Mouse (Mus musculus): ENCODE measurements around the gene Ugcg. TPM values are rescaled to one million over a fixed set of nuclear protein-coding genes. Genes with fewer than 3 reads are reported as not detected.

The Ugcg gene
- total and polyA plus RNA-seq, 3 experiments = 30.8 to 45.4 TPM; not detected in 1

DNA sequence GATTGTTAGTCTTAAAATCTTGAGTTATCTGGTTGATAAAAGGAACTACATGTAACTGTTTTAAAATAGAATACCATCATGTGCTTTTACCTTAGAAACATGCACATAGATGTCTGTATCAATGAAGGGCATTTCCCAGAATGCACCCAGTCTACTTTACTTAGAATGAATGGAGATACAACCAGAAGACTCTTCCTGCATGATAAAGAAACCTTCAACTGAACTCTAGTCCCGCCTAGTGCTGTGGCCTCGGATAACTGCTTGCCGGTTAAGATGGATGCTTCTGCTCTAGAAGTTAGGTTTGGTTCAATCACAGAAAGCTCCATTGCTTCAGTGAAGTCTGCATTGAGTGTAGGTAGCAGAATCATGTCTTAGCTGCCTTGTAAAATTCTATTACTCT lies 26.5 kb downstream of the Ugcg start (continued):
- TF ChIP-seq RAD21 (IDR thresholded peaks at IDR 0.05; ENCODE audit: low read depth, low read length) (no peak), MAZ (IDR thresholded peaks at IDR 0.05; ENCODE audit: low read depth, low read length) (no peak), HCFC1 (IDR thresholded peaks at IDR 0.05; ENCODE audit: low read depth, low read length) (no peak), TBP (IDR thresholded peaks at IDR 0.05; ENCODE audit: low read depth, low read length) (no peak), MAX (IDR thresholded peaks at IDR 0.05; ENCODE audit: low read length) (peak; percentile 64; the same call in 1 of the 2 replicates), ELF1 (IDR thresholded peaks at IDR 0.05; ENCODE audit: low read depth, low read length) (no peak), ZMIZ1 (IDR thresholded peaks at IDR 0.05; ENCODE audit: low read depth, low read length) (no peak), NRF1 (IDR thresholded peaks at IDR 0.05; ENCODE audit: insufficient read depth, low read depth, low read length, poor library complexity, severe bottlenecking) (no peak)

DNA sequence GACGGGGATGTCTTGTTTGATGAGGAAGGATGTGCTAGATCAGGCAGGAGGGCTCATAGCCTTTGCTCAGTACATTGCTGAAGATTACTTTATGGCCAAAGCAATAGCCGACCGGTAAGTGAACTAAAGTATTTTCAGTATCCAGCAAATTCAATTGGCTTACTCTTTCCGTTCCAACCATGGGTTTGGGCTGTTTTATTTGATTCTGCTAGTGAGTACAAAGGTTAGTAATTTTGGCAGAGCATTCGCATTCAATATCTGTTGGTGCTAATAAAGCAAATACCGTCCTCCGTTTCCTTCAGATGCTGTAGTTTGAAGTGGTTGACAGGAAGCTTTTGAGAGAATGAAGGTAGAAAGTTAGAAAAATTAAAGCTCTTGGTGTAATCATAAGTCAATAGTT lies 28.0 kb downstream of the Ugcg start:
- TF ChIP-seq POLR2A (IDR thresholded peaks at IDR 0.05; ENCODE audit: control insufficient read depth in 1 of 2, insufficient read depth in 1 of 2, low read depth in 1 of 2, low read length in 2 of 2, poor library complexity in 1 of 2) = no peak
- no peak for TF ChIP-seq MAFK (IDR thresholded peaks at IDR 0.05; ENCODE audit: borderline replicate concordance, low read depth, low read length)
- no peak for TF ChIP-seq MAZ (IDR thresholded peaks at IDR 0.05; ENCODE audit: low read depth, low read length)
- TF ChIP-seq CTCF (IDR thresholded peaks at IDR 0.05 in 2 of 3, conservative IDR thresholded peaks at IDR 0.05 in 1 of 3; ENCODE audit: control insufficient read depth in 1 of 3, insufficient read depth in 1 of 3, low read depth in 2 of 3, low read length in 3 of 3, poor library complexity in 1 of 3, severe bottlenecking in 1 of 3) = no peak
- TF ChIP-seq GATA1 (IDR thresholded peaks at IDR 0.05; ENCODE audit: low read depth, low read length) = no peak
- no peak for TF ChIP-seq JUND (IDR thresholded peaks at IDR 0.05; ENCODE audit: low read depth, low read length)
- no peak for TF ChIP-seq E2F4 (IDR thresholded peaks at IDR 0.05; ENCODE audit: borderline replicate concordance, low read depth, low read length)
- no peak for TF ChIP-seq MYB (IDR thresholded peaks at IDR 0.05; ENCODE audit: low read depth, low read length)
- TF ChIP-seq POLR2AphosphoS5 (IDR thresholded peaks at IDR 0.05; ENCODE audit: borderline replicate concordance, low read depth, low read length) = no peak
- TF ChIP-seq RAD21 (IDR thresholded peaks at IDR 0.05; ENCODE audit: low read depth, low read length) = no peak
- TF ChIP-seq ZMIZ1 (IDR thresholded peaks at IDR 0.05; ENCODE audit: low read depth, low read length) = no peak
- no peak for DNase-seq (ENCODE audit: low read depth, low spot score)

GRCm38 (mm10) chr4:59218154-59218553 lies 29.1 kb downstream of the Ugcg start:
- Histone ChIP-seq H3K27ac (ENCODE audit: control insufficient read depth, low read depth, low read length) (no peak overlapping the region), H3K9me3 (replicated peaks; ENCODE audit: insufficient read depth, low read length) (no peaks in the 10 kb centered on the region), H3K4me3 (ENCODE audit: control insufficient read depth in 1 of 2, insufficient read depth in 1 of 2, low read depth in 2 of 2, low read length in 2 of 2) (no peak overlapping the region), H3K4me1 (ENCODE audit: control insufficient read depth in 1 of 2, insufficient read depth in 2 of 2, low read length in 2 of 2) (peaks cover 11 to 13% of the 10 kb centered on the region in 2 experiments), H3K36me3 (ENCODE audit: control insufficient read depth in 1 of 2, insufficient read depth in 2 of 2, low read length in 2 of 2) (peaks cover 25 to 38% of the 10 kb centered on the region in 2 experiments), H3K27me3 (ENCODE audit: control insufficient read depth in 1 of 2, insufficient read depth in 2 of 2, low read length in 2 of 2) (no peaks in the 10 kb centered on the region), H3K9ac (ENCODE audit: control insufficient read depth, low read depth, low read length, poor library complexity, severe bottlenecking) (no peak overlapping the region), H3K79me2 (ENCODE audit: control insufficient read depth, insufficient read depth, low read length, poor library complexity) (no peaks in the 10 kb centered on the region)
- TF ChIP-seq USF1 (IDR thresholded peaks at IDR 0.05; ENCODE audit: low read depth, low read length) (no peak), SIN3A (IDR thresholded peaks at IDR 0.05; ENCODE audit: low read length) (no peak)
- no peak for DNase-seq (ENCODE audit: low read depth, low spot score)

More for the DNA sequence above, 28.0 kb downstream of the Ugcg start:
- H3K9ac ChIP-seq (ENCODE audit: control insufficient read depth, low read depth, low read length, poor library complexity, severe bottlenecking) = no peak overlapping the region
- H3K79me2 ChIP-seq (ENCODE audit: control insufficient read depth, insufficient read depth, low read length, poor library complexity) = no peaks in the 10 kb centered on the region
- no peak overlapping the region for H3K4me3 ChIP-seq (ENCODE audit: control insufficient read depth in 1 of 2, insufficient read depth in 1 of 2, low read depth in 2 of 2, low read length in 2 of 2)
- H3K36me3 ChIP-seq (ENCODE audit: control insufficient read depth in 1 of 2, insufficient read depth in 2 of 2, low read length in 2 of 2) = peaks cover 29 to 38% of the 10 kb centered on the region in 2 experiments
- peaks cover 11 to 13% of the 10 kb centered on the region in 2 experiments for H3K4me1 ChIP-seq (ENCODE audit: control insufficient read depth in 1 of 2, insufficient read depth in 2 of 2, low read length in 2 of 2)
- no peaks in the 10 kb centered on the region for H3K27me3 ChIP-seq (ENCODE audit: control insufficient read depth in 1 of 2, insufficient read depth in 2 of 2, low read length in 2 of 2)
- H3K9me3 ChIP-seq (replicated peaks; ENCODE audit: insufficient read depth, low read length) = no peaks in the 10 kb centered on the region
- no peak overlapping the region for H3K27ac ChIP-seq (ENCODE audit: control insufficient read depth, low read depth, low read length)
